Mouse (Mus musculus) bone marrow macrophage, adult 2 months (primary cell): ENCODE data around the gene Adgra3.

Source experiments
- CTCF ChIP-seq: IDR thresholded peaks from 2 replicates; pipeline ENCODE4 v1.5.1; 2012; ENCODE audit warnings: low read depth, mild to moderate bottlenecking, low read length, moderate library complexity
- POLR2A ChIP-seq: IDR thresholded peaks from 2 replicates; pipeline ENCODE4 v1.6.1; 2012; ENCODE audit warnings: mild to moderate bottlenecking, low read depth, low read length, borderline replicate concordance

GRCm38 (mm10) chr5:50015147-50015697 is 43.6 kb downstream of the Adgra3 start:
- TF ChIP-seq CTCF (no peak), POLR2A (no peak)
